Mouse (Mus musculus): ENCODE results near the gene Cpa5.

The Cpa5 gene

GRCm38 (mm10) chr6:30644462-30644861 lies 33.7 kb downstream of the Cpa5 start:
- peak; percentile 19 for DNase-seq (ENCODE audit: low spot score)

- no peak for DNase-seq (ENCODE audit: low spot score)
These were observed 34.6 kb downstream of the Cpa5 start for GRCm38 (mm10) chr6:30645379-30645778.

- no peak for DNase-seq (ENCODE audit: low spot score)
These were observed 39.0 kb downstream of the Cpa5 start for GRCm38 (mm10) chr6:30649651-30650296.

- DNase-seq (ENCODE audit: low spot score), result peak; percentile 33
These were observed 41.8 kb downstream of the Cpa5 start for GRCm38 (mm10) chr6:30652425-30653188.

GRCm38 (mm10) chr6:30653518-30653917 lies 42.7 kb downstream of the Cpa5 start:
- DNase-seq (ENCODE audit: low spot score), result no peak

- peak; percentile 45 for DNase-seq (ENCODE audit: low spot score)
These were observed 43.6 kb downstream of the Cpa5 start for GRCm38 (mm10) chr6:30654402-30654859.

- no peak for DNase-seq (ENCODE audit: low spot score)
These were observed 44.1 kb downstream of the Cpa5 start for GRCm38 (mm10) chr6:30654932-30655331.

GRCm38 (mm10) chr6:30657279-30657678 lies 46.5 kb downstream of the Cpa5 start:
- no peak for DNase-seq (ENCODE audit: low spot score)

GRCm38 (mm10) chr6:30658619-30659018 lies 47.8 kb downstream of the Cpa5 start:
- DNase-seq (ENCODE audit: low spot score), result no peak

GRCm38 (mm10) chr6:30664776-30665175 lies 54.0 kb downstream of the Cpa5 start:
- no peak for DNase-seq (ENCODE audit: low spot score)

GRCm38 (mm10) chr6:30665296-30665695 lies 54.5 kb downstream of the Cpa5 start:
- no peak for DNase-seq (ENCODE audit: low spot score)

GRCm38 (mm10) chr6:30666043-30666442 lies 55.2 kb downstream of the Cpa5 start:
- DNase-seq (ENCODE audit: low spot score), result no peak

GRCm38 (mm10) chr6:30667585-30667984 lies 56.8 kb downstream of the Cpa5 start:
- DNase-seq (ENCODE audit: low spot score), result no peak

GRCm38 (mm10) chr6:30671696-30672095 lies 60.9 kb downstream of the Cpa5 start:
- no peak for DNase-seq (ENCODE audit: low spot score)

- peak; percentile 52 for DNase-seq (ENCODE audit: low spot score)
These were observed 63.2 kb downstream of the Cpa5 start for GRCm38 (mm10) chr6:30673764-30674561.

GRCm38 (mm10) chr6:30674714-30675280 lies 64.0 kb downstream of the Cpa5 start:
- DNase-seq (ENCODE audit: low spot score), result peak; percentile 52

- DNase-seq (ENCODE audit: low spot score), result peak; percentile 54
These were observed 64.5 kb downstream of the Cpa5 start for GRCm38 (mm10) chr6:30675281-30675771.

- DNase-seq (ENCODE audit: low spot score), result no peak
These were observed 65.7 kb downstream of the Cpa5 start for GRCm38 (mm10) chr6:30676506-30676905.

GRCm38 (mm10) chr6:30677591-30677990 lies 66.8 kb downstream of the Cpa5 start:
- DNase-seq (ENCODE audit: low spot score), result no peak

GRCm38 (mm10) chr6:30678482-30678881 lies 67.7 kb downstream of the Cpa5 start:
- DNase-seq (ENCODE audit: low spot score), result peak; percentile 51

- peak; percentile 48 for DNase-seq (ENCODE audit: low spot score)
These were observed 68.8 kb downstream of the Cpa5 start for GRCm38 (mm10) chr6:30679567-30679966.

- no peak for DNase-seq (ENCODE audit: low spot score)
These were observed 69.6 kb downstream of the Cpa5 start for GRCm38 (mm10) chr6:30680442-30680841.
